Mouse (Mus musculus) ES-E14 (cell line): ENCODE measurements at regions not wholly inside any gene's neighbourhood (a gene's known extent, or its start where the extent isn't known, plus 50 kb on each side); places are given as distances from the start of the nearest gene placed in this dataset.

Source experiments
- DNase-seq: peaks from one replicate; pipeline ENCODE4 v3.0.0-alpha.2; 2013; ENCODE audit warnings: low read depth, low spot score
- H3K27ac ChIP-seq: 2 replicates; pipeline ENCODE4 v1.5.1; 2012; ENCODE audit warnings: low read depth, mild to moderate bottlenecking, low read length, moderate library complexity, mixed read lengths; ENCODE audit not compliant: poor library complexity, insufficient read depth, severe bottlenecking
- H3K36me3 ChIP-seq: 2 replicates; pipeline ENCODE4 v1.6.1; 2012; ENCODE audit warnings: mild to moderate bottlenecking, low read length, moderate library complexity, mixed read lengths; ENCODE audit not compliant: control insufficient read depth, poor library complexity, insufficient read depth, severe bottlenecking
- H3K4me1 ChIP-seq, 2 experiments: fragments of 150-350 bp in 1 of 2; sonication (generic) in 1 of 2; 2 replicates each; pipeline ENCODE4 v1.6.1; 2012; ENCODE audit warnings: low read length in 2 of 2, mild to moderate bottlenecking in 1 of 2, mixed read lengths in 1 of 2; ENCODE audit not compliant: control insufficient read depth in 2 of 2, insufficient read depth in 2 of 2, poor library complexity in 1 of 2
- H3K4me3 ChIP-seq, 2 experiments: fragments of 150-350 bp in 1 of 2; sonication (generic) in 1 of 2; 2 replicates each; pipeline ENCODE4 v1.5.1; 2012; ENCODE audit warnings: low read length in 2 of 2, low read depth in 1 of 2, mild to moderate bottlenecking in 1 of 2, mixed read lengths in 1 of 2; ENCODE audit not compliant: insufficient read depth in 1 of 2, poor library complexity in 1 of 2, severe bottlenecking in 1 of 2
- H3K9ac ChIP-seq: 2 replicates; pipeline ENCODE4 v1.6.1; 2012; ENCODE audit warnings: low read depth, mild to moderate bottlenecking, low read length, mixed read lengths; ENCODE audit not compliant: poor library complexity, insufficient read depth, severe bottlenecking
- H3K9me3 ChIP-seq: fragments of 150-350 bp; sonication (generic); 2 replicates; pipeline ENCODE4 v1.6.1; 2012; ENCODE audit warnings: low read depth, mild to moderate bottlenecking, low read length; ENCODE audit not compliant: control insufficient read depth, insufficient read depth
- CHD2 ChIP-seq: IDR thresholded peaks from 2 replicates; pipeline ENCODE4 v1.6.1; 2014; ENCODE audit warnings: mild to moderate bottlenecking, low read depth, low read length, inconsistent platforms
- HCFC1 ChIP-seq: IDR thresholded peaks from 2 replicates; pipeline ENCODE4 v1.6.1; 2012; ENCODE audit warnings: low read length, inconsistent platforms, borderline replicate concordance; ENCODE audit not compliant: insufficient read depth
- MAFK ChIP-seq: IDR thresholded peaks from 2 replicates; pipeline ENCODE4 v1.6.1; 2014; ENCODE audit warnings: mild to moderate bottlenecking, low read depth, low read length, inconsistent platforms; ENCODE audit not compliant: insufficient read depth
- ZC3H11A ChIP-seq: IDR thresholded peaks from 2 replicates; pipeline ENCODE4 v1.6.1; 2012; ENCODE audit warnings: low read depth, mild to moderate bottlenecking, inconsistent platforms, low read length, borderline replicate concordance
- ZNF384 ChIP-seq: IDR thresholded peaks from 2 replicates; pipeline ENCODE4 v1.6.1; 2012; ENCODE audit warnings: low read depth, low read length, inconsistent platforms
- in situ Hi-C, 2 experiments: fragments of 600-800 bp; cut with MboI; formaldehyde crosslinking; loops; one replicate each; pipeline ENCODE4 v1.15.1; 2025; ENCODE audit warnings: low sequenced_read_pairs in 2 of 2, inconsistent platforms in 1 of 2; ENCODE audit not compliant: unreplicated experiment in 2 of 2

GRCm38 (mm10) chr11:44167724-44168500 is 232.0 kb upstream of the Il12b start:
- TF ChIP-seq MAFK, result no peak
- no peak for TF ChIP-seq ZNF384
- no peak for TF ChIP-seq CHD2
- no peak for TF ChIP-seq ZC3H11A
- no peak for TF ChIP-seq HCFC1
- no peaks in the 10 kb centered on the region for H3K36me3 ChIP-seq
- H3K9me3 ChIP-seq, result no peaks in the 10 kb centered on the region
- no peak for DNase-seq
- no peak overlapping the region for H3K27ac ChIP-seq
- H3K4me1 ChIP-seq, result no peaks in the 10 kb centered on the region
- no peak overlapping the region for H3K9ac ChIP-seq
- in situ Hi-C loops, result no loop called here
- no peak overlapping the region for H3K4me3 ChIP-seq

GRCm38 (mm10) chr11:44172478-44172877 is 227.4 kb upstream of the Il12b start:
- no peaks in the 10 kb centered on the region for H3K36me3 ChIP-seq
- H3K4me3 ChIP-seq, result no peak overlapping the region

GRCm38 (mm10) chr11:44173196-44173595 is 226.7 kb upstream of the Il12b start:
- H3K27ac ChIP-seq, result no peak overlapping the region
- no peaks in the 10 kb centered on the region for H3K36me3 ChIP-seq
- no peak overlapping the region for H3K4me3 ChIP-seq
- in situ Hi-C loops, result no loop called here
- DNase-seq, result no peak
- H3K9ac ChIP-seq, result no peak overlapping the region
- no peaks in the 10 kb centered on the region for H3K4me1 ChIP-seq
- TF ChIP-seq ZC3H11A (no peak), MAFK (no peak), ZNF384 (no peak), CHD2 (no peak), HCFC1 (no peak)
- no peaks in the 10 kb centered on the region for H3K9me3 ChIP-seq

More at GRCm38 (mm10) chr11:44172478-44172877, 227.4 kb upstream of the Il12b start:
- in situ Hi-C loops, result no loop called here
- Histone ChIP-seq H3K27ac (no peak overlapping the region), H3K9me3 (no peaks in the 10 kb centered on the region), H3K9ac (no peak overlapping the region), H3K4me1 (no peaks in the 10 kb centered on the region)
- no peak for DNase-seq
- TF ChIP-seq MAFK, result no peak
- TF ChIP-seq CHD2, result no peak
- no peak for TF ChIP-seq ZNF384
- TF ChIP-seq ZC3H11A, result no peak
- TF ChIP-seq HCFC1, result no peak

GRCm38 (mm10) chr11:44174548-44174947 is 225.3 kb upstream of the Il12b start:
- H3K9me3 ChIP-seq, result no peaks in the 10 kb centered on the region
- no peaks in the 10 kb centered on the region for H3K36me3 ChIP-seq
- DNase-seq, result no peak
- no peaks in the 10 kb centered on the region for H3K4me1 ChIP-seq
- no peak overlapping the region for H3K9ac ChIP-seq
- H3K4me3 ChIP-seq, result no peak overlapping the region
- no peak overlapping the region for H3K27ac ChIP-seq
- in situ Hi-C loops, result no loop called here
- TF ChIP-seq ZNF384, result no peak
- no peak for TF ChIP-seq CHD2
- TF ChIP-seq MAFK, result no peak
- TF ChIP-seq ZC3H11A, result no peak
- no peak for TF ChIP-seq HCFC1
